Mouse (Mus musculus) liver, embryonic 18 days (tissue): Measurements from ENCODE around the gene Adgrf1. TPM values are rescaled to one million over a fixed set of nuclear protein-coding genes. Genes with fewer than 3 reads are reported as not detected.

Experiments used
- polyA plus RNA-seq: library from polyadenylated mRNA; depleted of rRNA; stranded (reverse); fragments of >200 nt; gene quantifications from 2 replicates; pipeline ENCODE4 v1.2.3, GENCODE M21; 2012; rRNA removed

Adgrf1 gene
- 4.8 and 6.8 TPM in 2 replicates for polyA plus RNA-seq

GRCm38 (mm10) chr17:43270161-43270560, at the start of gene Adgrf1:
Gene Adgrf1 (plus strand): TSS chr17:43270329.

GRCm38 (mm10) chr17:43359826-43360619, 89.9 kb downstream of the Adgrf1 start, which contains the start of gene Adgrf5:
Gene Adgrf5 (plus strand): TSS chr17:43360451.

Other genes starting within 250 kb of the Adgrf1 start
- 3.9 and 4.0 TPM in 2 replicates for gene Adgrf5, start 90.1 kb downstream of the Adgrf1 start, polyA plus RNA-seq
- gene Mep1a, start 232.5 kb downstream of the Adgrf1 start, polyA plus RNA-seq, result 0.07 and 0.12 TPM in 2 replicates